Mouse (Mus musculus): ENCODE measurements around the gene Lin52. TPM values are rescaled to one million over a fixed set of nuclear protein-coding genes. Genes with fewer than 3 reads are reported as not detected.
A peak's percentile ranks its signal among the peaks of the same experiment; 100 is the strongest.
"Not testable (repeated sequence)": the region's sequence is repeated elsewhere in the genome, so short reads cannot be mapped to it uniquely, and the experiment has no call there.

The Lin52 gene
- polyA plus RNA-seq, 1 experiment from 2014 or later = 12.7 TPM

GRCm38 (mm10) chr12:84518018-84518417 lies 66.8 kb downstream of the Lin52 start:
- ATAC-seq (ENCODE audit: low read depth) (peak; percentile 99), DNase-seq (peak; percentile 64)
- no peaks in the 10 kb centered on the region for H3K9me3 ChIP-seq (replicated peaks)
- peaks cover 24% of the 10 kb centered on the region for H3K4me1 ChIP-seq (replicated peaks)
- H3K4me2 ChIP-seq = peak overlapping the region; percentile 22
- H3K9ac ChIP-seq = no peak overlapping the region
- H3K36me3 ChIP-seq = peaks cover 7% of the 10 kb centered on the region; the same call in 1 of the 2 replicates
- 19% methylated on average over 2 of the region's 2 CpGs for WGBS (ENCODE audit: insufficient replicate concordance)
- H3K27me3 ChIP-seq = no peaks in the 10 kb centered on the region
- H3K4me3 ChIP-seq (replicated peaks) = no peak overlapping the region
- peak overlapping the region; percentile 74 for H3K27ac ChIP-seq

DNA sequence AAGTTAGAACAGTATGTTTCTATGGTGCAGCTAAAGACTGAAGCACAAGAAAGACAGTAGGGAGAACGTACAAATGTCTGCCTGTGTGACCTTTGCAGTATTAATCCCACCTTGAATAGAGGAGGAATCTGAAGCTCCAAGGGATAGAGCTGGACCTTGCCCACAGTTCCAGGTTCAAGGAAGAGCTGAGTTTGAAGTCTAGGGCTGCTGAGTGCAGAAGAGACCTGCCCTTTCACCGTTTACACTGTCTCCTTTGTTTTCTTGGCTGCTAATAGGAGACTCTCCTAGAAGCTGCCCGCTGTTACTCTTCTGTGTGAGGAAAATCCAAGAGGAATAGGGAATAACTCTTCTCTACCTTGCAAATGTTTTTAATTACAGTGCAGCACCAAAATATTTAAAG lies 72.5 kb downstream of the Lin52 start:
- DNase-seq (no peak), ATAC-seq (ENCODE audit: low read depth) (no peak)
- Histone ChIP-seq H3K36me3 (peaks cover 14% of the 10 kb centered on the region; the same call in 1 of the 2 replicates), H3K4me1 (replicated peaks) (peaks cover 5% of the 10 kb centered on the region; the same call in 1 of the 2 replicates), H3K4me2 (no peak overlapping the region), H3K27me3 (no peaks in the 10 kb centered on the region), H3K9ac (no peak overlapping the region), H3K9me3 (replicated peaks) (no peaks in the 10 kb centered on the region), H3K4me3 (replicated peaks) (no peak overlapping the region), H3K27ac (no peak overlapping the region)
- WGBS (ENCODE audit: insufficient replicate concordance) = 67% methylated on average over 3 of the region's 3 CpGs

DNA sequence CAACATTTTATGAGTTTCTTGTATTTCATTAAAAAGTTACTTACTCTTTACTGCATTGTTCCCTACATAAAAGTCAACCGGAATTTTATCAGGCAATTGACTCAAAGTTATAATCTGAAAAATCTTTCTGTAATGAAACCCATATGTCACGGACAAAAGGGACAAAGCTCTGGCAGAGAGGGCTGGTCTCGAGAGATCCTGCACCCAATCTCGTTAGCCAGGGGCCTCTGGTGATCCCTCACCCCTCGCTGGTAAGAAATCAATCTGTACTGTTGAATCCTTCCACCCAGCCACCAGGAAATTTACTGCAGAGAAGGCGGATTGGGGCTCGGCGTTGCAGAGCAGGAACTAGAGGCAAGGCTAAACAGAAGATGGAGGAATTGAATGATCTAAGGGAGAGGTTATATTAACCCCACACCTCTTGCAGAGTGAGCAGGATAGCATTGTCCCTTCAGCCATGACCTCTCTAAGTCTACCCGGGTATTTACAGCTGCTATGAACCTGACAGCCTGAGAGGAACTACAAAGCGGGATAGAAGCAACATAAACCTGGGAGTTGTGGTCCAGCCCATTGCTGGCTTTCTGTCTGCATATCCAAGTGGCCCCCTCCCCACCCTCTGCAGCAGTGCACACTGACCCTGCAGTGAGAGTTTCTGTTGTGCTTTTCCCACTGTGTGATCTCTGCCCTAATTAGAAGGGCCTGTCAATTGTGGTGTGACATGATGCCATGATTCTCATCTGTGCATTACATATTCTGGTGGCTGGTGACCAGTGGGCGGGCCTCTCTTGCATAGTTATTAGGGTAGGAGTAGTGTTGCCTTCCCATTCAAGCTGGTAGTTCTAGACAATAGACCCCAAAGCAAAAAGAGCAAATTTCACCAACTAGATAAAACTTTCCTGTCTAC lies 73.2 kb downstream of the Lin52 start:
- Histone ChIP-seq H3K4me2 (no peak overlapping the region), H3K4me1 (replicated peaks) (peaks cover 5% of the 10 kb centered on the region; the same call in 1 of the 2 replicates), H3K4me3 (replicated peaks) (no peak overlapping the region), H3K27ac (no peak overlapping the region), H3K27me3 (no peaks in the 10 kb centered on the region), H3K9ac (no peak overlapping the region), H3K9me3 (replicated peaks) (no peaks in the 10 kb centered on the region), H3K36me3 (peaks cover 14% of the 10 kb centered on the region; the same call in 1 of the 2 replicates)
- ATAC-seq (ENCODE audit: low read depth) (no peak), DNase-seq (no peak)
- 70% methylated on average over 11 of the region's 11 CpGs for WGBS (ENCODE audit: insufficient replicate concordance)

DNA sequence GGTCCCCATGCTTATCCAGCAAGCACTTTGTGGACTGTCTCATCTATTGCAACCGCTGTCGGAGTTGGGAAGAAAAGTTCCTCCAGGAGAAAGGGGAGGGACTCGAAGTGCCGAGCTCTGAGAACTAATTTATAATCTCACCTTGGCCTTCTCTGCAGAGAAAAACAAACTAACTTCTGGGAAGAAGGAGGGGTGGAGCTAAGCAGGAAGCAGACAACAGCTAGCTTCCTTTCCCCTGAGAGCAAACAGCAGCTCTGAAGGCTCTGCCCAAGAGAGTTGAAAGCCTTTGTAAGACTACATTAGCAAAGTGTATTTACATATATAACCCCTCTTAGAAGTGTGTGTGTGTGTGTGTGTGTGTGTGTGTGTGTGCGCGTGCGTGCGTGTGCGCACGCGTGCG lies 74.2 kb downstream of the Lin52 start:
- peaks cover 17% of the 10 kb centered on the region for H3K36me3 ChIP-seq
- no peak overlapping the region for H3K4me2 ChIP-seq
- no peak overlapping the region for H3K9ac ChIP-seq
- no peak overlapping the region for H3K27ac ChIP-seq
- no peak overlapping the region for H3K4me3 ChIP-seq (replicated peaks)
- WGBS (ENCODE audit: insufficient replicate concordance) = 79% methylated on average over 12 of the region's 12 CpGs
- ATAC-seq (ENCODE audit: low read depth) = no peak
- DNase-seq = no peak
- H3K4me1 ChIP-seq (replicated peaks) = peaks cover 5% of the 10 kb centered on the region; the same call in 1 of the 2 replicates
- no peaks in the 10 kb centered on the region for H3K27me3 ChIP-seq
- no peaks in the 10 kb centered on the region for H3K9me3 ChIP-seq (replicated peaks)

DNA sequence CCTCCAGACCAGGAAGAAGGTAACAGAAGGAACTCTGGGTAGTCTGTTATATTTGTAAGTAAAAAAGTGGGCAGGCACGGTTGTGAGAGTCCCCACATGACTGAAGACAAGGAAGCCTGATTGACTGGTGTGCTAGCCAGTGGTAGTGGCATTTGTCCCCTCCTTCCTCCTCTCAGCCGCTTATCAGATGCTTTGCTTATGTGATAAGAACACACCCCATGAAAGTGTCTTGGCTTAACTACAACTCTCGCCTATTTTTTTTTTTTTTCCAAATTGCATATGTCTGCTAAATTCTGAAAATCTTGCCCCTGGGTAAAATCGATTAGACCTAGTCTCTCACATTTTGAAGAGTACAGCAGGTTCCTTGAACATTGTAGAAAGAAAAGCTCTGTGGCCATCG lies 79.2 kb downstream of the Lin52 start:
- Histone ChIP-seq H3K9ac (no peak overlapping the region), H3K27me3 (no peaks in the 10 kb centered on the region), H3K36me3 (peaks cover 36% of the 10 kb centered on the region), H3K27ac (no peak overlapping the region), H3K9me3 (replicated peaks) (no peaks in the 10 kb centered on the region), H3K4me3 (replicated peaks) (no peak overlapping the region), H3K4me2 (no peak overlapping the region), H3K4me1 (replicated peaks) (0 out of 2 replicates have a peak, but pooled peaks cover 6% of the 10 kb centered on the region)
- DNase-seq = no peak
- no peak for ATAC-seq (ENCODE audit: low read depth)
- WGBS (ENCODE audit: insufficient replicate concordance) = 43% methylated on average over 5 of the region's 5 CpGs

DNA sequence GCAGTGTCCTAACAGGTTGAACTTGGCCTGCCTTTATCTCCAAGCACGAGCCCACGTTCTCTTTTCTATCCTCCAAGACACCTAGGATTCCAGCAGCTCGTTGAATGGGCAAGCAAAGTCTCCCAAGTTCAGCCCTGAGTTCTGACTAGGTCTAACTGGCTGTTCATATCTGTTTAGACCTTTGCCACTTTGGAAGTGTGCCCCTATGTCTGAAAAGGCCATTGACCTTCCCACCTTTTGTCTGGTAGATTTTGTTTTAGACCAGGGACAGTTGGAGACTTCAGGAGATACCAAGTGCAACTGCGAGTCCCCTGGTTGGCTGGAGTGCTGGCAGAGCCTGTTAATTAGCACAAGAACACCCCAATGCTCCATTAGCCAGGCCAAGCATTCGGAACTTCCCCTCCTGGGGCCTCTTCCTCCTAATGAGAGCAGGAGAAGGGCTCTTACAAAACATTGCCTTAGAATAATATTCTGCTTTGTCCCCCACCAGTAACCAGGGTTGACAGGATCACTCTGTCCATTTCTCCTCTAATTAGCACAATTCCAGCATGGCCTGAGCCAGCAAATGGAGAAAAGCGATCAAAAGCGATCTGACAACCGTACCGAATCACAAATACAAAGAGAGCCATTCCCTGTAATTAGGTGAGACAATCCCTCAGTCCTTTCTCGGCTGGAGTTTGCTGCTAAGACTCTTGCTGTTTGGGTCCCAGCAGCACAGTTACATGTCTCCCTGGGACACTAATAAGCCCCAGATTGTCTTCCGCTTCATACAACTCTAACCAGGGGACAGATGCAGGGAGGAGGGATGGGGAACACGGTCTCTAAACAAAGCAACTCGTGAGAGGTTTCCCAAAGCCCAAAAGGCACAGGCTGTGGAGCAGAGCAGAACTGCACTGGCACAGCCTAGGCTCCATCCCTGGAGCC lies 80.9 kb downstream of the Lin52 start:
- no peaks in the 10 kb centered on the region for H3K9me3 ChIP-seq (replicated peaks)
- H3K4me2 ChIP-seq = no peak overlapping the region
- 82% methylated on average over 13 of the region's 13 CpGs for WGBS (ENCODE audit: insufficient replicate concordance)
- peaks cover 29% of the 10 kb centered on the region for H3K36me3 ChIP-seq
- H3K27me3 ChIP-seq = no peaks in the 10 kb centered on the region
- no peak overlapping the region for H3K9ac ChIP-seq
- ATAC-seq (ENCODE audit: low read depth) (no peak), DNase-seq (no peak)
- no peak overlapping the region for H3K27ac ChIP-seq
- no peak overlapping the region for H3K4me3 ChIP-seq (replicated peaks)
- H3K4me1 ChIP-seq (replicated peaks) = 0 out of 2 replicates have a peak, but pooled peaks cover 6% of the 10 kb centered on the region

DNA sequence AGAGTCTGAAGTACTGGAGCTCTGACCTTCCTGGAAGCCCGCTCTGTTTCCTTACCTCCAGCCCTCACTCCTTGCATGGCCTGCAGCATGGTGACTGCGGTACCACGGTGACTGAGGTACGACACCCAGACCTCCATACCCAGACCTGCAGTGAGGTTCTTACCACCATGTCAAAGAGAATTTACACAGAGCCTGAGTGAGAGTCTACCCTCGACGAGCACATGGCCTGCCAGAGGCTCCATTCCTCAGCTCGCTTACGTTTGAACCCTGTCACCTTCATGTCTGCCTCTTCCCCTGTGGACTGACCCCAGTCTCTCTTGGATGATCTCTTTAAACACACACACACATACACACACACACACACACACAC lies 81.6 kb downstream of the Lin52 start:
- ATAC-seq (ENCODE audit: low read depth) = no peak
- Histone ChIP-seq H3K27me3 (no peaks in the 10 kb centered on the region), H3K9ac (no peak overlapping the region), H3K36me3 (peaks cover 29% of the 10 kb centered on the region), H3K4me1 (replicated peaks) (0 out of 2 replicates have a peak, but pooled peaks cover 6% of the 10 kb centered on the region), H3K9me3 (replicated peaks) (no peaks in the 10 kb centered on the region), H3K4me2 (no peak overlapping the region), H3K4me3 (replicated peaks) (no peak overlapping the region), H3K27ac (no peak overlapping the region)
- 92% methylated on average over 8 of the region's 8 CpGs for WGBS (ENCODE audit: insufficient replicate concordance)
- no peak for DNase-seq

- Histone ChIP-seq H3K4me3 (replicated peaks) (no peak overlapping the region), H3K27ac (no peak overlapping the region), H3K36me3 (peaks cover 29% of the 10 kb centered on the region), H3K4me2 (no peak overlapping the region), H3K9ac (no peak overlapping the region), H3K27me3 (no peaks in the 10 kb centered on the region), H3K9me3 (replicated peaks) (no peaks in the 10 kb centered on the region), H3K4me1 (replicated peaks) (0 out of 2 replicates have a peak, but pooled peaks cover 6% of the 10 kb centered on the region)
- no peak for DNase-seq
- ATAC-seq (ENCODE audit: low read depth) = no peak
- WGBS (ENCODE audit: insufficient replicate concordance) = 77% methylated on average over 7 of the region's 7 CpGs
These were observed 82.7 kb downstream of the Lin52 start for GRCm38 (mm10) chr12:84533706-84534486.

DNA sequence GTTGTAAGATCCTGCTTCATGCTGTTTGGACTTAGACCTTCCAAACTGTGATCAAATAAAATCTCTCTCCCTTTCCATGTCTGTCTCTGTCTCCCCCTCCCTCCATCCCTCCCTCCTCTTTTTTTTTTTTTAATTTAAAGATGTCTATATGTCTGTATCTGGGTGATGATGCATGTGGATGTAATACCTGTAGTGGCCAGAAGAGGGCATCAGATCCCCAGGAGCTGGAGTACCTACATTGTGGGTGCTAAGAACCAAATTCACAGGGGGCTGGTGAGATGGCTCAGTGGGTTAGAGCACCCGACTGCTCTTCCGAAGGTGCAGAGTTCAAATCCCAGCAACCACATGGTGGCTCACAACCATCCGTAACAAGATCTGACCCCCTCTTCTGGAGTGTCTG lies 88.3 kb downstream of the Lin52 start:
- ATAC-seq (ENCODE audit: low read depth); H3K36me3 ChIP-seq; H3K4me1 ChIP-seq (replicated peaks); H3K9me3 ChIP-seq (replicated peaks); H3K9ac ChIP-seq; H3K27ac ChIP-seq; H3K4me3 ChIP-seq (replicated peaks); H3K4me2 ChIP-seq; H3K27me3 ChIP-seq: not testable (repeated sequence)
- WGBS (ENCODE audit: insufficient replicate concordance) = 88% methylated on average over 3 of the region's 3 CpGs
- peak; percentile 21 for DNase-seq

GRCm38 (mm10) chr12:84541391-84541958 lies 90.3 kb downstream of the Lin52 start:
- H3K9me3 ChIP-seq (replicated peaks) = no peaks in the 10 kb centered on the region
- no peaks in the 10 kb centered on the region for H3K27me3 ChIP-seq
- H3K36me3 ChIP-seq = no peaks in the 10 kb centered on the region
- ATAC-seq (ENCODE audit: low read depth) = no peak
- H3K4me1 ChIP-seq (replicated peaks) = no peaks in the 10 kb centered on the region
- H3K4me3 ChIP-seq (replicated peaks) = no peak overlapping the region
- no peak for DNase-seq
- no peak overlapping the region for H3K27ac ChIP-seq
- H3K4me2 ChIP-seq = no peak overlapping the region
- no peak overlapping the region for H3K9ac ChIP-seq
- 72% methylated on average over 11 of the region's 11 CpGs for WGBS (ENCODE audit: insufficient replicate concordance)
